Comparison of ENCODE assay signal across 22 mouse cellular contexts in the genomic region with DNA sequence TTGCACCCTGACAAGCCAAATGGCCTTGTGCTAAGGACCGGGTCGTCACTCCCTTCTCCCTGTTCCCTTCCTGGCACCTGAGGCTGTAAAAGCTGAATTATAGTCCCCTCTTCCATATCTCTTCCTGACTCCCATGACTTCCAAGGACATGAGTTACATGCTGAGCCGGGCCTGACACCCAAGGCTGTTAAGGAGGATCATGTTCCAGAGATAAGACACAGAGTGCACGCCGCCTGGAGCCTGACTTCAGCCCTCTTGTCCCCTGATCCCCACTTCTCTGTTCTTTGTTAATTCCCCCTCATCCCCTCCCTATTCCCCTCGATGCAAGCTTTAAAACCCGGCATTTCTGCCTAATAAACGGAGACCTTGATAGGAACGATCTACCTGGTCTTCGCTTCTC.
DNase-seq lines count a peak whose midpoint lies in the region; TF ChIP-seq lines count a peak whose summit lies in the region.
"Had no signal": no experiment of that assay in that cellular context is flagged by ENCODE, and none has a peak within 500 bp of the region (broad histone marks: within the 10 kb centered on the region; RNA-seq: fewer than 3 reads in every experiment).

No protein-coding gene starts in this region.

- DNase-seq in heart, adult 11 months: peak; percentile 70
- DNase-seq in heart, postnatal 14 days: no peak
- peak; percentile 12 for DNase-seq in testis, postnatal 14 days (ENCODE audit: low spot score)
- DNase-seq in testis, postnatal 10 days (ENCODE audit: low spot score): no peak
- DNase-seq in adrenal gland, postnatal 14 days: peak; percentile 20
- DNase-seq in gastrocnemius, postnatal 14 days: no peak
- no peak for DNase-seq in layer of hippocampus, adult 8-10 months (ENCODE audit: low spot score in 2 of 2)
- DNase-seq: cerebellum, adult 11 months; cerebellum, adult 2 months; cerebellum, adult 9-11 months; cerebellum, postnatal 25 days; gastrocnemius, postnatal 36 days; heart, postnatal 36 days had no signal

- peak overlapping the region; percentile 18; the same call in 1 of the 2 replicates for H3K27ac ChIP-seq in embryonic fibroblast, embryonic 13.5 days (ENCODE audit: insufficient read depth, low read length)
- H3K27ac ChIP-seq: embryonic facial prominence, embryonic 12.5 days; embryonic facial prominence, embryonic 15.5 days; forebrain, embryonic 12.5 days; forebrain, embryonic 15.5 days; hindbrain, embryonic 10.5 days; hindbrain, embryonic 14.5 days; hindbrain, postnatal 0 days had no signal

- no peaks in the 10 kb centered on the region for H3K4me1 ChIP-seq in embryonic fibroblast, embryonic 13.5 days (ENCODE audit: control insufficient read depth, insufficient read depth, low read length)
- H3K4me1 ChIP-seq: embryonic facial prominence, embryonic 12.5 days; embryonic facial prominence, embryonic 15.5 days; forebrain, embryonic 12.5 days; forebrain, embryonic 15.5 days; hindbrain, embryonic 10.5 days had no signal

- no peak for TF ChIP-seq CTCF in embryonic fibroblast, embryonic 13.5 days (IDR thresholded peaks at IDR 0.05; ENCODE audit: borderline replicate concordance, insufficient read depth, low read length)

- TF ChIP-seq POLR2A in embryonic fibroblast, embryonic 13.5 days (IDR thresholded peaks at IDR 0.05; ENCODE audit: low read depth, low read length): no peak

- no peak overlapping the region for H3K4me3 ChIP-seq in embryonic fibroblast, embryonic 13.5 days (ENCODE audit: insufficient read depth, low read length)
- H3K4me3 ChIP-seq: embryonic facial prominence, embryonic 12.5 days; embryonic facial prominence, embryonic 15.5 days; erythroblast, embryonic 14.5 days; forebrain, embryonic 12.5 days; forebrain, embryonic 15.5 days; hindbrain, embryonic 10.5 days had no signal

- intact Hi-C loops in heart, postnatal 14 days (cut with DNase I): no loop called here
- intact Hi-C loops in gastrocnemius, postnatal 14 days (cut with DNase I; ENCODE audit: low total_unique reads): no loop called here

Comparison
In these comparisons a context has a peak if more than half of its experiments do, and no peak if none do; other contexts are left out.
1. DNase-seq: peak in heart, adult 11 months (single experiment), testis, postnatal 14 days (single experiment) and adrenal gland, postnatal 14 days (single experiment); none in heart, postnatal 14 days (0 of 2), testis, postnatal 10 days (single experiment), gastrocnemius, postnatal 14 days (single experiment) and layer of hippocampus, adult 8-10 months (0 of 2).